Mouse (Mus musculus): Measurements from ENCODE around the gene U2surp. TPM values are rescaled to one million over a fixed set of nuclear protein-coding genes. Genes with fewer than 3 reads are reported as not detected.

Gene U2surp
- total RNA-seq (2014; rRNA removed) (30.2 and 35.2 TPM in 2 replicates), polyA plus RNA-seq (2015; fragmentation: Nextera tagmentation; extraction: Ambion mirVana) (122 and 128 TPM in 2 replicates)

DNA sequence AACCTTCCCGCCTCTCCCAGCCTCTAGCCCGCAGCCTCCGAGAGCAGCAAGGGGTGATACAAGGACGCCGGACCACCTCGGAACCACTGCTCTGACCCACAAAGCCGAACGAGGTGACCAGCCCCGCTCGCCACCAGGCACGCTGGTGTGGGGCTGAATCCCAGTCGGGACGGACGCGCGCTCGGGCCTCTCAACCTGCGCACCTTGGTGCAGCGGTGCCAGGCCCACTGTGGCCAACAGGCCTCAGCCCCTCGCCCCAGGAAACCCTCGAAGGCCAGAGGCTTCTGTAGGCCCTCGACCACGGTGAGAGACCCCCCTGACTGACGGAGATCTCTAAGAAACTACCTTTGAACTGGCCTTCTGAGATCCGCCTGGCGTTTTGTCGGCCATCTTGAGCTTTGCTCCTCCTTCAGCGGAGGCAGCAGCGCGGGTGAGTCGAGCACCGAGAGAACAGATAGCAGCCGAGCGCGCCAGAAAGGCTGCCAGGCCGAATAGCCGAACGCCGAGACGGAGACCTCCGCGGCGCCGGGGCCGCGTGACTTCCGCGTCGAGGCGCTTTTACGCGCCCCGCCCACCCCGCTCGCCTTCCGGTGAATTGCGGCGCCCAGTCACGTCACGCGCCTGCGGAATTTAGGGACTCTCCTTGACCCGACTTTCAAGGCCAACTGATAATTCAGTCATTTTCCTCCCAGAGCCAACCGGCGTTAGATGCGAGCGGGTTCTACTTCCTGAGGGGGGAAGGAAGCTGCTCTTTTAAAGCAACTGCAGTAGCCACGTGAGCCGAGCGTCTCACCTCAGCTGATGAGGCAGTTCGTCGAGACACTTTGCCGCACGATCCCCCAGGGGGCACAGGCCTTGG, at the start of gene U2surp:
TSS of gene U2surp (minus strand) at position 525 of the 859 bp plus-strand sequence.
- ATAC-seq (peak; percentile 97), DNase-seq (ENCODE audit: low spot score) (peak; percentile 99)
- no peaks in the 10 kb centered on the region for H3K27me3 ChIP-seq (ENCODE audit: insufficient read depth, low read length)
- no peaks in the 10 kb centered on the region for H3K9me3 ChIP-seq (ENCODE audit: low read length)
- TF ChIP-seq CTCF (IDR thresholded peaks at IDR 0.05; ENCODE audit: low read depth), result peak; percentile 43
- peak within 1 kb of the TSS; percentile 85 for H3K9ac ChIP-seq (replicated peaks; ENCODE audit: low read length)
- under 1% methylated on average over 74 of the region's 74 CpGs for WGBS
- H3K27ac ChIP-seq, result peak within 1 kb of the TSS; percentile 89
- H3K36me3 ChIP-seq (ENCODE audit: insufficient read depth, low read length), result no peaks in the 10 kb centered on the region
- H3K4me2 ChIP-seq (ENCODE audit: low read depth, low read length), result peak within 1 kb of the TSS; percentile 96
- peak within 1 kb of the TSS; percentile 87 for H3K4me3 ChIP-seq (ENCODE audit: low read length)
- peaks cover 8% of the 10 kb centered on the region for H3K4me1 ChIP-seq (ENCODE audit: insufficient read depth, low read length)

DNA sequence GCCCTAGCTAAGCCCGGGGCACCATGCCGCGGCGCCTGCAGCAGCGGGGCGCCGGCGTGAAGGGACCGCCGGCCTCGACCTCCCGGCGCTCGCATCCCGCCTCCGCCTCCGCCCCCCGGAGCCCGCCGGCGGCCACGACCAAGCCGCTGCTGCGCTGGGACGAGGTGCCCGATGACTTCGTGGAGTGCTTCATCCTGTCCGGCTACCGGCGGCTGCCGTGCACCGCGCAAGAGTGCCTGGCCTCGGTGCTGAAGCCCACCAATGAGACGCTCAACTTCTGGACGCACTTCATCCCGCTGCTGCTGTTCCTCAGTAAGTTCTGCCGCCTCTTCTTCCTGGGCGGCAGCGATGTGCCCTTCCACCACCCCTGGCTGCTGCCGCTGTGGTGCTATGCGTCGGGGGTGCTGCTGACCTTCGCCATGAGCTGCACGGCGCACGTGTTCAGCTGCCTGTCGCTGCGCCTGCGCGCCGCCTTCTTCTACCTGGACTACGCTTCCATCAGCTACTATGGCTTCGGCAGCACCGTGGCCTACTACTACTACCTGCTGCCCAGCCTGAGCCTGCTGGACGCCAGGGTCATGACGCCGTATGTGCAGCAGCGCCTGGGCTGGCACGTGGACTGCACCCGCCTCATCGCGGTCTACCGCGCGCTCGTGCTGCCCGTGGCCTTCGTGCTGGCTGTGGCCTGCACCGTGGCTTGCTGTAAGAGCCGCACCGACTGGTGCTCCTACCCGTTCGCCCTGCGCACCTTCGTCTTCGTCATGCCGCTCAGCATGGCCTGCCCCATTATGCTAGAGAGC, 48.3 kb upstream of the U2surp start:
- WGBS, result 13% methylated on average over 70 of the region's 78 CpGs
- Histone ChIP-seq H3K9me3 (ENCODE audit: low read length) (no peaks in the 10 kb centered on the region), H3K27ac (peak overlapping the region; percentile 79), H3K9ac (replicated peaks; ENCODE audit: low read length) (peak overlapping the region; percentile 77), H3K4me1 (ENCODE audit: insufficient read depth, low read length) (peaks cover 10% of the 10 kb centered on the region; the same call in 1 of the 2 replicates), H3K27me3 (ENCODE audit: insufficient read depth, low read length) (no peaks in the 10 kb centered on the region), H3K4me3 (ENCODE audit: low read length) (peak overlapping the region; percentile 67), H3K4me2 (ENCODE audit: low read depth, low read length) (peak overlapping the region; percentile 89), H3K36me3 (ENCODE audit: insufficient read depth, low read length) (no peaks in the 10 kb centered on the region)
- ATAC-seq, result peak; percentile 81
- peak; percentile 72 for DNase-seq (ENCODE audit: low spot score)
- no peak for TF ChIP-seq CTCF (IDR thresholded peaks at IDR 0.05; ENCODE audit: low read depth)

DNA sequence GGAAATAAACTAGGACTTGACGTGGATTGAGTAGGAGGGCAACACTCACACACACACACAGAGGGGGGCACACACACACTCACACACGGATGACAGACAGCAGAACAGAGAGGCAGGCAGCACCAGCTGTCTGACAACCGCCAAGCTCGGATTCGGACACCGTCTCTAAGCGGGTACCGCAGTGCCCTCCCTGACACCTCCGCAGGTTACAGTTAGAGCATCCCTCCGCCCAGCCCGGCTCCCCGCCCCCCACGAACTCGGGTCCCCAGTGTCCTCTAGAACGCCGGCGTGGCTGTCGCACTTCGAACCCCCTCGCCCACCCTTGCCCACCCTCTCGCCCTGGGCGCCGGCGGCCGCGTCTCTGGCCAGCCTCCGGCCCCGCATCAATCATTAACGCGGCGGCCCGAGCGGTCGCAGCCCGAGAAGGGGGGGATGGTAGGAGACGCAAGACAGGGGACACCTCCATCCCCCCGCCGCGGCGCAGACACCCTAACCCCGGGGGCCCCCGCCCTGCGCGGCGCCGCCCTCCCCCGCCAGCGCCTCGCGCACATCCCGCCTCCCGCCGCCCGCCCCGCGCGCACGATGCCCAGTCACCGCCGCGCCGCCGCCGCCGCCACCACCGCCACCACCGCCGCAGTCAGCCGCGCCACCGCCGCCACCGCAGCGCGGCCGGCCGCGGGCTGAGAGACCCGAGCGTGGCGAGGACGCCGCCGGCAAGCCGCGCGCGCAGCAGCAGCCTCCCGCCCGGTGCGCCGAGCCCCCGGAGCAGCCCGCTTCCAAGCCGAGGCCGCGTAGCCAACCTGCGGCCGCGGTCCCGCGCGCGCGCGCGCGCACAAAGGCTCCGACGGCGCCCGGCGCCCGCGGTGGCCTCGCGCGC, 47.5 kb upstream of the U2surp start, which contains the start of gene Paqr9:
TSS of gene Paqr9 (plus strand) at position 599 of the 877 bp plus-strand sequence.
- peak; percentile 75 for ATAC-seq
- H3K4me3 ChIP-seq (ENCODE audit: low read length), result peak within 1 kb of the TSS; percentile 67
- H3K36me3 ChIP-seq (ENCODE audit: insufficient read depth, low read length), result no peaks in the 10 kb centered on the region
- under 1% methylated on average over 59 of the region's 118 CpGs for whole genome bisulfite sequencing
- no peaks in the 10 kb centered on the region for H3K27me3 ChIP-seq (ENCODE audit: insufficient read depth, low read length)
- peaks cover 10% of the 10 kb centered on the region; the same call in 1 of the 2 replicates for H3K4me1 ChIP-seq (ENCODE audit: insufficient read depth, low read length)
- no peaks in the 10 kb centered on the region for H3K9me3 ChIP-seq (ENCODE audit: low read length)
- peak within 1 kb of the TSS; percentile 79 for H3K27ac ChIP-seq
- TF ChIP-seq CTCF (IDR thresholded peaks at IDR 0.05; ENCODE audit: low read depth), result no peak
- peak within 1 kb of the TSS; percentile 77 for H3K9ac ChIP-seq (replicated peaks; ENCODE audit: low read length)
- H3K4me2 ChIP-seq (ENCODE audit: low read depth, low read length), result peak within 1 kb of the TSS; percentile 89
- peak; percentile 76 for DNase-seq (ENCODE audit: low spot score)

DNA sequence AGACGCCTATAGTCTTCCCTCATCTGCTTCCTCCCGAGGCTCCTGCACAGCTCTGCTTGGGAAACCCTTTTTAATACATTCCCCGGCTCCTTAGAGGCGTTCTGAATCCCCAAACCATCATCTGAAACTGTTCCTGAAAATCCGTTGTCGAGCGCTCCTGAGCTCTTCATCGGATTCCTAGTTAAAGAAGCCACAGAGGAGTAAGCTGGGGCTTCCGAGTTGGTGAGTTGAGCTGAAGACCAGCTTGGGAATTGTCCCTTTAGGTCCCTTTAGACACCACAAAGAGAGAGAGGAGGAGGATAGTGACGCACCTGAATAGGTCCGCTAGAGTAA, 46.9 kb upstream of the U2surp start:
- H3K4me1 ChIP-seq (ENCODE audit: insufficient read depth, low read length), result peaks cover 10% of the 10 kb centered on the region; the same call in 1 of the 2 replicates
- H3K4me2 ChIP-seq (ENCODE audit: low read depth, low read length), result peak overlapping the region; percentile 89
- no peaks in the 10 kb centered on the region for H3K27me3 ChIP-seq (ENCODE audit: insufficient read depth, low read length)
- DNase-seq (ENCODE audit: low spot score), result no peak
- no peak for TF ChIP-seq CTCF (IDR thresholded peaks at IDR 0.05; ENCODE audit: low read depth)
- H3K9me3 ChIP-seq (ENCODE audit: low read length), result no peaks in the 10 kb centered on the region
- H3K36me3 ChIP-seq (ENCODE audit: insufficient read depth, low read length), result no peaks in the 10 kb centered on the region
- 7% methylated on average over 11 of the region's 11 CpGs for WGBS
- no peak for ATAC-seq
- H3K27ac ChIP-seq, result peak overlapping the region; percentile 79; the same call in 1 of the 2 replicates
- H3K9ac ChIP-seq (replicated peaks; ENCODE audit: low read length), result peak overlapping the region; percentile 77
- peak overlapping the region; percentile 67 for H3K4me3 ChIP-seq (ENCODE audit: low read length)

DNA sequence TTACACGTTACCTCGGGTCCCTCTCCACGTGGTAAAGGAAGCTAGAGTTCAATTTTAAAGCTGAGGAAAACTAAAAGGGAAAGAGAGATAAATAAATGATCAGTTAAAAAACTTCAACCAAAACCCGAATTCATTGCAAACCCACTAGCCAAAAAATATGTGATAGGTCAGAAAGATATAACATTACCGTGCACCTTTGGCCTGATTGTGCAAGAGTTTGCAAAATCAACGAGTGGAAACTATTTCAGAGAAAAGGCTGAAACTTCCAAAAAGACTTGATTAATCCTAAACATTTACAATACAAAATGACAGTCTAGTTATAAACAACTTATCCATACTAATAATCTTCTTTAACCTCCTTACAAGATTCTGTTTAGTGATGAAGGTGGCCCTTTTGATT, 45.9 kb upstream of the U2surp start:
- peaks cover 10% of the 10 kb centered on the region; the same call in 1 of the 2 replicates for H3K4me1 ChIP-seq (ENCODE audit: insufficient read depth, low read length)
- DNase-seq (ENCODE audit: low spot score) (no peak), ATAC-seq (no peak)
- no peak overlapping the region for H3K4me3 ChIP-seq (ENCODE audit: low read length)
- no peak overlapping the region for H3K4me2 ChIP-seq (ENCODE audit: low read depth, low read length)
- no peaks in the 10 kb centered on the region for H3K36me3 ChIP-seq (ENCODE audit: insufficient read depth, low read length)
- no peak for TF ChIP-seq CTCF (IDR thresholded peaks at IDR 0.05; ENCODE audit: low read depth)
- H3K27me3 ChIP-seq (ENCODE audit: insufficient read depth, low read length), result no peaks in the 10 kb centered on the region
- WGBS, result 73% methylated on average over 6 of the region's 6 CpGs
- H3K27ac ChIP-seq, result no peak overlapping the region
- no peak overlapping the region for H3K9ac ChIP-seq (replicated peaks; ENCODE audit: low read length)
- no peaks in the 10 kb centered on the region for H3K9me3 ChIP-seq (ENCODE audit: low read length)

DNA sequence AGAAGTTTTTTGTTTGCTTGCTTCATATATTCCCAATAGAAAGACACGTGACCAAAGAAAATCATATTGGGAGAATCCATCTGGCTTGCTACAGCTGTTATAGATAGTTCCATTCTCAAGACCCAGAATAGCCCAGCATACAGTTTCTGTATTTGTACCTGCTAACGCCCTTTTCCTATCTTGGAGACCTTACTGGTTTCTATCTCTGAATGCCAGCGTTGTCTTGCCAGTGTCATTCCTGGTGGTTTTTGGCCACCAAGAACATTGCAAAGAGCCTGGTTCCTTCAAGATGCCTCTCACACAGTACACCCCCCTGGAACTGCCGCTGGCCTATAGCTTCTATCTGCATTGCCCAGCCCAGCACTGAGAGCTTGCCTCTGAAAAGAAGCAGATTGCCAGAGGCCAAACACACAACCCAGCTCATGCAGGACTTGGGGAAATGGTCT, 44.3 kb upstream of the U2surp start:
- H3K4me3 ChIP-seq (ENCODE audit: low read length), result no peak overlapping the region
- ATAC-seq, result no peak
- no peak for DNase-seq (ENCODE audit: low spot score)
- no peaks in the 10 kb centered on the region for H3K36me3 ChIP-seq (ENCODE audit: insufficient read depth, low read length)
- H3K27ac ChIP-seq, result no peak overlapping the region
- H3K27me3 ChIP-seq (ENCODE audit: insufficient read depth, low read length), result no peaks in the 10 kb centered on the region
- H3K4me2 ChIP-seq (ENCODE audit: low read depth, low read length), result no peak overlapping the region
- 0 out of 2 replicates have a peak, but pooled peaks cover 7% of the 10 kb centered on the region for H3K4me1 ChIP-seq (ENCODE audit: insufficient read depth, low read length)
- WGBS, result 91% methylated on average over 4 of the region's 4 CpGs
- H3K9me3 ChIP-seq (ENCODE audit: low read length), result no peaks in the 10 kb centered on the region
- TF ChIP-seq CTCF (IDR thresholded peaks at IDR 0.05; ENCODE audit: low read depth), result no peak
- no peak overlapping the region for H3K9ac ChIP-seq (replicated peaks; ENCODE audit: low read length)

Data from hindbrain, postnatal 0 days (tissue).